Mouse (Mus musculus): ENCODE results near the gene Plin3.
A peak's percentile ranks its signal among the peaks of the same experiment; 100 is the strongest.

Plin3 gene

DNA sequence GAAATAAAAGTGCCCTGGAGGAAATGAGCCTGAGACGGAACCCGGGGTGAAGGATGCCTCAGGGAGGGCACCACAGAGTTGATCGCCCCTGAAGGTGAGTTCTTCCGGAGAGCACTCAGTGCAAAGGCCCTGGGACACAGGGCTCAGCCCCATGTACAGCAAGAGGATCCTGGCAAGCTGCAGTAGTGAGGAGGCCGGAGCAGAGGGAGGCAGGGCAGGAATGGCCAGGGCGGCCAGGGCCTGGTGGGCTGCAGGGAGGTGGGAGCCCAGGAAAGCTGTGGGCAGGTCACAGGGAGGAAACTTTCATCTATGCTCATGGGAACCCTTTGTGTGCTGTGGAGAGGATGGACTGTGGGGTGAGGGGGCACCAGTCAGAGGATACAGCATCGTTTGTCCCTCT lies 19.2 kb downstream of the Plin3 start:
- peak; percentile 92 for DNase-seq

DNA sequence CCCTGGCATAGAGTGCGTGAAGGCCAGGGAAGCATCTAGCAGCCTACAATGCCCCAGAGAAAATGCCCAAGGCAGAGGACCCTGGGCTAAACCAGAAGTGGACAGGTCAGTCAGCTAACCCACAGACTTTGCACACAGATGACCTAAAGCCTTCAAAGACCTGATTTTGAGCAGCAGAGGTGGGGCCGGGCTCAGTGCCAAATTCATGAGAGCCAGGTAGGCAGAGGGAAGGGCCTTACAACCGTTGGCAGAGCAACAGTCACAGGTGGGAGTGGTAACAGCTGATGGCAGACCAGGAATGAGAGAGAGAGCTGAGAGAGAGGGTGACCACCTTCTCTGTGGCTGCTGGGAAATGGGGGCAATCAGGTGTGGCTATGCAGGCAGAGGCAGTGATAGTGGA lies 20.0 kb downstream of the Plin3 start:
- no peak for DNase-seq

DNA sequence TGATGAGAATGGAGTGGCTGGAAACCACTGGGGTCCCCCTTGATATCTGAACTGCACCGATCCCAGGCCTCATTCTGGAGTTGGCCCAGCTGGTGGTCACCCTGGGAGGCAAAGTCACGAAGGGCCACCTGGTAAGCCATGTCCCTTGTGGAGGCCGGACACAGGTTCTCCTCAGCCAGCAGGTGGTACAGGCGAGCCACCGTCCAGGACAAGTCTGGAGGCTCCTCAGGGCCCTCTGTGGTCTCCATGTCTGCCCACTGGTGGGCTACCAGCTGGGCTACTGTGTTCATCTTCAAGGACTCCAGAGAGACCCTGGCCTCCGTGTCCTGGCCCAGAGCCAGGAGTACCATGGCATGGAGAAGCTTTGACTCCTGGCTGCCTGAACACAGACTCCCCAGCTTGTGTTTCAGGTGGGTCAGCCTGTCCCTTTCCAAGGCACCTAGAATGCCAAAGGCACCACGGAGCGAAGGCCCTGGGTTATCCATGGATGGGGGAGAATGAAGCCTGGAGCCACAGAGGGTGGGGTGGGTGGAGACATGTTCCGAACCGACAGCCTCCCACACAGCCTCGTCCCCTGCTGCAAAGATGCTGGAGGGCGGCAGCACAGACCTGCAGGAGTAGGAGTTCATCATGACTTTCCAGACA lies 20.9 kb downstream of the Plin3 start:
- DNase-seq, result peak; percentile 93

DNA sequence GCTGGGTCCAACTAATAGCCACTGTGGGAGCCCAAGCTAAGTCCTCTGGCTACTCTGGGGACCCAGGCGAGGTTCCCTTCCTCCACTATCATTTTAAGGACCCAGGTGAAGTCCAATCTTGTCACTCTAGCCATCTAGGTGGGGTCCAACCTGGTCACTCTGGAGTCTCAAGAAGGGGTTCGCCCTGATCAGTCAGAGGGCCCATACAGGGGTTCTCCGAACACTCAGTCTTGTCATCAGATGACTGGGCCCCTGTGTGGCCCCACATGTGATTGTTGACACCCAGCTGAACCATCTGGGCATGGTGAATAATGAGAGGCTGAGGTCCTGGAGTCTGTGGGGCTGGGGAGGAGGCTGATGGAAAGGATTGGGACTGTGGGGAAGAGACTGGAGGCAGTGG lies 22.9 kb downstream of the Plin3 start:
- peak; percentile 96 for DNase-seq

DNA sequence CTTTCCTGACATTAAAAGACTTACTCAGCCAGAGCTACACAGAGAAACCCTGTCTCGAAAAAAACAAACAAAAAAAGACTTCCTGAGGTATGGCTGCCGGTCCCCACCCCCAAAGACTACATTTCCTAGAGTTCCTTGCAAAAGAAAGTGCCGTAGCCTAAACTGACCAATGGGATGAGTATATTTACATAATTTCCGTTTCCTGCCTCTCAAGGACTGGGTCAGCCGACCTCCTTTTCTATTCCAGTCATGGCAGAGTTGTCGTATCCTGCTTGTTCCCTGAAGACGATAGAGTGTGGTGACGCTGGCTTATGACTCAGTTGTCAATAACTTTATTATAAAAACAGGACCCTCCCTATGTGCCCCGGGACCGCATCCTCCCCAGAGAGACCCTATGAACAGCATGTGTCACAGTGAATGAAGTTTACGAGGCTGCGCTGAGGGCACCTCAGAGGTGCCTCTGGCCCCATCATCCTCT lies 23.5 kb downstream of the Plin3 start:
- peak; percentile 98 for DNase-seq

DNA sequence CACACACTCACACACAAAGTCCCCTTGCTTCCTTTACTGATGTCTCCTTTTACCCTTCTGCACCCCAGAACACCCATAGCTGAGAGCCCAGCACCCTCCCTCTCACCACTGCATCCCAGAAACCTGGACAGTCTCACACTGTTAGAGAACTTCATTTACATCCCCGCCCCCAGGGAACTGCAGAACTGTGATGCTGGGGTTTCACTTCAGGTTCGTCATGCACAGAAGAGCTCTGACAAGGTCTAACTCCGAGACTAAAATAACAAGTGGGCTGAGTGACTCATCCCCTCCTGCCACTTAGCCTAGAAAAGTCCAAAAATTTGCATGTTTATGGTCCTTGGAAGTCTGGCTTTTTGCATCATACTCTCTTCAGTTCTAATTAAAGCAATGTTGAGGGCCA lies 26.4 kb downstream of the Plin3 start:
- peak; percentile 93 for DNase-seq

DNA sequence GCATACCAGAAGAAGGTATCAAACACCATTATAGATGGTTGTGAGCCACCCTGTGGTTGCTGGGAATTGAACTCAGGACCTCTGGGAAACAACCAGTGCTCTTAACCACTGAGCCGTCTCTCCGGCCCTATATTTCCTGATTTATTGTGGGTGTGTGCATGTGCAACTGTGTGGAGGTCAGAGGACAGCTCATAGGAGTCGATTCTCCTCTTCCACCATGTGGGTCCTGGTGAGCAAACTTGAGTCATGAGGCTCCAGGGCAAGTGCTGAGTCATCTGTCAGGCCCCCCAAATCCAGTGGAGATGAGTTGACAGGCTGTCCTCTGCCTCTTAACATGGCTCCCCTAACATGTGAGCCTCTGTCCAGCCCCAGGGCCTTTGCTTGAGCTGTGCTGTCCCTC lies 26.8 kb downstream of the Plin3 start:
- DNase-seq, result peak; percentile 89

DNA sequence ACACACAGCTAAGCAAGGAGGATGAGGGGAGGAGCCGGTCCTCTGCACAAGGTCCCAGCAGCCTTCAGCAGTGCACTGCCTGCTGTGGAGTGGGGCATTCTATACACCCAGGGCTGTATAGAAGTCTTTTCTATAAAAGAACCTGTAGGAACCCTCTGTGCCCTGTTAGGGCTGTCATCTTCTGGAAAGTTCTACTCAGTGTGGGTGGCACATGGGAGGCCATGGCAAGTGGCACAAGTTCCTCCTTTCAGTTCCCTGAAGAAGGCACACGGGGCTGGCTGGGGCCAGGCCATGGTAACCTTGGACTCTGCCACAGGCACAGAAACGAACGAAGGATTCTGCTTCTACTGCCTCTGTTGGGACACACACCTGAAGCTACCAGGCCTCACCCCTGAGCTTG lies 27.7 kb downstream of the Plin3 start:
- peak; percentile 96 for DNase-seq

DNA sequence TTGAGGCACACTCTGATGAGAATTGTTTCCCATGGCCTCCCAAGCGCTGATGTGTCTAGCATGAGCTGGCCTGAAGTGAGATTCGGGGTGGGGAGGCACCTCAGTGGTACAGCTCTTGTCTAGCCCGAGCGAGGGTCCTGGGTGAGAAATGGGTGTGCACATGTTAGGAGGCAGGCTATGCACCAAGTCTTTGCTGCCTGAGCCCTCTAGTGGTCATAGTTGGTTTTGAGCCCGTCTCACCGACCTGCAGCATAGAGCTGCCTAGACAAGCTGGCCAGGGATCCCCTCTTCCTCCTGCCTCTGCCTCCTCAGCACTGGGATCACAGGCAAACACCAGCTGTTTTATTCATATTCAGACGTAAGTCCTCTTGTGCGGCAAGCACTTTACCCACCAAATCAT lies 28.7 kb downstream of the Plin3 start:
- DNase-seq, result peak; percentile 97

DNA sequence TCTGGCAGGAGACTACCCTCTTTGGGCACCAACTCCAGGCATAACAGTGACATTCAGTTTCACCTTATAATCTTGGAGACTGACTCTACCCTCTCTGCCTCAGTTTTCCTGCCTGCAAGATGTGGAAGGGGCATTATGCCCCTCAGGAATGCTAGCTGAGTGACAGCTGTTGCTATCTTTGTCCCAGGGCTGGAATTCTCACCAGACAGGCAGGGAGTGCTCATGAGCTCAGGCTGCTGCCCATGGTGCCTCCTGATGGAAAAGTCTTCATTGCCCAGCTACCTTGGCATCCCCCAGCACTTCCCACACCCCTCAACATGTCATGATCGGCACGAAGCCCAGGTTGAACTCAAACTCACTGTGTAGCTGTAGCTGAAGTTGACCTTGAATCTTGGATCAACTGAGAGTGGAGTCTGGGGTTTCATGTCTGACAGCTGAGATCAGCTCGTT lies 30.0 kb downstream of the Plin3 start:
- DNase-seq, result peak; percentile 97

DNA sequence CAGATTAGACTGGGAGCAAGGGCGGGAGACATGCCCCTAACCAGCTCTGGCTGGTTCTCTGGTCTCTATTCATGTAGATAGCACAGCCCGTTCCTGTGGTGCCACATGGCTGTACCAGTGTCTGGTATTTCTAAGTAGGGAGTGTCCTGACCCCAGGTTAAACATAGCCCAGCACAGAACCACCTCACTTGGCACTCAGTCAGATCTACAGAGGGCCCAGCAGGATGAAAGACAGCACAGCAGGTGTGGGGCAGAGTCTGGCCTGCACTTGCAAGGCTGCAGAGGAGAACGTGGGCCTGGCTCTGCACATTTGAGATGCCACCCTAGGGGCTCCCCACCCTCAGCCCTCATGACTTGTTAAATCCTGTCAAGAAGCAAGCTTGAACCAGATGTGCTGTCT lies 31.5 kb downstream of the Plin3 start:
- peak; percentile 98 for DNase-seq

DNA sequence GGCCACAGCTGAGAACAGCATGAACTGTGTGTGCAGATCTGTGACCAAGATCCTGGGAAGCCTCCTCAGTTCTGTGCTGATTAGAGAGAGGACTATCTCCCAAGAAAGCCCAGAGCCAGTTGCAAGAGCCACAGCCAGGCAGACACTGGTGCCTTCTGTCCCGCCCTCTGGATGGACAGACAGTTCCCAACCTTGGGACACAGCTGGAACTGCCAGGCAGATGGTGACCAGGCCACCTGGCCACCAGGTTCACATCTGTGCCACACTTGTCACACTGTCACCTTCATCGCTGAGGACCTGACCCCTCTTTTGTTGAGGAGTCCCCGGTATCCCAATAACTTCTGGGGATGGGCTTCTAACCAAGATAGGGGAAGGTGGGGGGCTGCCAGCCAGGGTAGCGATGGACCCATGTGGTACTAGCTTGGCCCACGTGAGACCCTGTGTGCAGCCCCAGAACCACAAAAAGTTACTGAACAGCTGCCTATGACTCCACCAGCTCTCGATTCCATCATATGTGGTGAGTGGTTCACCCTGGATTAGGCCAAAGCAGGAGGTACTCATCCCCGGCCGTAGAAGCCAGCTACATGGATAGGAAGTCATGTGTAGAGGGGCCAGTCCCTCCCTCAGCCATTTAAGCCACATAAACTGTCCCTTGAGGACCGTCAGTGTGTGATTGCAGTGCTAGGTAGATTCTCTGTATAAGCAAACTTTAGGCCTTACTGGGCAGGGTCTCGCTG lies 33.2 kb downstream of the Plin3 start:
- peak; percentile 92 for DNase-seq

DNA sequence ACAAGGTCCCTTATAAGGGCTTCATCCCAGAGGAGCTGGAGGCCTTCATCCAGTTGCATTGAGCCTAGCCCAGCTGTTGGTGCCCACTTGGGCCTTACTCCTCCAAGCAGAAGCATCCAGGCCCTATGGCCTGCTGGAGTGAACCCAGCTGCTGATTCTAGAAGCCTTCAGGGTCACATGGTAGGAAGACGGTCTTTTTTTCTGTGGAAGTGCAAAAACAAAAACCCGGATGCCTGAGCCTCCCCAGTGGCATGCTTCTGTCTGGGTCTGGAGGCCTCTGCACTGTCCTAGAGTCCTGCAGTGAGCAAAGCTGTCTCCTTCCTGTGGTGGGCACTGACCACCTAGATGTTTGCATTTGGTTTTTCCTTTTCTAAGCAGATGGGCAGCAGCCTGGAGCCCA lies 33.9 kb downstream of the Plin3 start:
- peak; percentile 78 for DNase-seq

DNA sequence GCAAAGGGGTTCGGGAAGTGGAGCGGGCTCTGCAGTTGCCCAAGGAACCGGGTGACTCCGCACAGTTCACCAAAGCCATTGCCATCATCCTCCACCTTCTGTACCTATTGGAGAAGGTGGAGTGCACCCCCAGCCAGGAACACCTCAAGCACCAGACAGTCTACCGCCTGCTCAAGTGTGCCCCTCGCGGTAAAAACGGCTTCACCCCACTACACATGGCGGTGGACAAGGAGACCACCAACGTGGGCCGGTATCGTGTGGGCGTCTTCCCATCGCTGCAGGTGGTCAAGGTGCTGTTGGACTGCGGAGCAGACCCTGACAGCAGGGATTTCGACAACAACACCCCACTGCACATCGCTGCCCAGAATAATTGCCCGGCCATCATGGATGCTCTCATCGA lies 34.4 kb downstream of the Plin3 start:
- DNase-seq, result peak; percentile 94

DNA sequence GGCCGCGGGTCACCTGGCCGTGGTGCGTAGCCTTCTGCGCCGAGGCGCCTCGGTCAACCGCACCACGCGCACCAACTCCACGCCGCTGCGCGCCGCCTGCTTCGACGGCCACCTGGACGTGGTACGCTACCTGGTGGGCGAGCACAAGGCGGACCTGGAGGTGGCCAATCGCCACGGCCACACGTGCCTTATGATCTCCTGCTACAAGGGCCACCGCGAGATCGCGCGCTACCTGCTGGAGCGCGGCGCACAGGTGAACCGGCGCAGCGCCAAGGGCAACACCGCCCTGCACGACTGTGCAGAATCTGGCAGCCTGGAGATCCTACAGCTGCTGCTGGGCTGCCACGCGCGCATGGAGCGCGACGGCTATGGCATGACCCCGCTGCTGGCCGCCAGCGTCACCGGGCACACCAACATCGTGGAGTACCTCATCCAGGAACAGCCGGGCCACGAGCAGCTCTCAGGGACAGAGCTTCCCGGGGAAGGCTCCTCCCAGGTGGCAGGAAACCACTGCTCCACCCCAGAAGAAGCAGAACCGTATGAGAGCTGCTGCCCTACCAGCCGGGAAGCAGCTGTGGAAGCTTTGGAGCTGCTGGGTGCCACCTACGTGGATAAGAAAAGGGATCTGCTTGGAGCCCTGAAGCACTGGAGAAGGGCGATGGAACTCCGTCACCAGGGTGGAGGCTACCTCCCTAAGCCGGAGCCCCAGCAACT lies 35.3 kb downstream of the Plin3 start:
- DNase-seq, result peak; percentile 95

DNA sequence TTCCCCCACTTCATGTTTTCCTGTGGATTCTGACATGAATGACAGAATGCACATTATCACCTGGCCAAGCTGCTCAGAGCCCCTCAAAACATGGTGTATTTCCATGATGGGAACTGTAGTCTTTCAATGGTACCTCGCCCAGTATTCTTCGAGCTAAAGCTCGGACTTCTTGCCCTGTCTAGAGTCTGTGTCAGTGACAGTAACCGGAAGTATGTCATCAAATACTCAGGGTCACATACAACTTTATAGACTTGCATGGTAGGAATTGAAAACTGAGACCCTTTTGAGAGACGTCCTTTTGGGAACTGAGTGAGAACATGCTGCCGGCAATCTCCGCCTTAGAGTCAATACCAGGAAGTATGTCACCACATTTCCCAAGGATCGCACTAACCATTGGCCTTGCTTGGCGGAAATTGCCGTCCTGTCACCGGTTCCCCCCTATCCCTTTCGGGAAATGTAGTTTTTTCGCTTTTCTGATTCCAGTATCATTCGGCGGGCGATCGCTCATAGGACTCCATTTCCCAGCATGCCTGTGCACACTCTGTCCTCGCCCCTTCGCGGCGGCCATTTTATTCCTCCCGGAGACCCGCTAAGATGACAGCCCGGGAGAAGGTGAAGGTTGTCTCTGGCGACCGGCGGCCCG lies 36.3 kb downstream of the Plin3 start, which contains the start of gene Fem1a:
Gene Fem1a (plus strand): TSS at position 572 of the 643 bp plus-strand sequence.
- peak; percentile 100 for DNase-seq

DNA sequence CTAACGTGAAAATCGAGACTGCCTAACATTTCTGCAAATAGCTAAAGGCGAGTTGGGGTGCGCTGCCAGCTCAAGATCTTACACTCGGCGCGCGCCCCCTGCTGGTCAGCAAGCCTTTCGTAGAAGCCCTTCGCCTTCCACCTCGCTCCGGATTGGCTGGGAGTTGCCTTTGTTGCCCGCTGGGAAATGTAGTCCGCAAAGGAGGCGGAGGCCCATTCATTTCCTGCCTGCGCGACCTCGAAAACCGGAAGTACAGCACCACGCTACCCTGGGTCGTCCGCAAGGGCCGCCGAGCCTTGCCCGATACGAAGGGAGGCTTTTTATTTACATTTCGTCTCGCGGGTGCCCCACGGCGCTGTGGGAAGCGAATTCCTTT lies 36.8 kb downstream of the Plin3 start:
- peak; percentile 100 for DNase-seq

DNA sequence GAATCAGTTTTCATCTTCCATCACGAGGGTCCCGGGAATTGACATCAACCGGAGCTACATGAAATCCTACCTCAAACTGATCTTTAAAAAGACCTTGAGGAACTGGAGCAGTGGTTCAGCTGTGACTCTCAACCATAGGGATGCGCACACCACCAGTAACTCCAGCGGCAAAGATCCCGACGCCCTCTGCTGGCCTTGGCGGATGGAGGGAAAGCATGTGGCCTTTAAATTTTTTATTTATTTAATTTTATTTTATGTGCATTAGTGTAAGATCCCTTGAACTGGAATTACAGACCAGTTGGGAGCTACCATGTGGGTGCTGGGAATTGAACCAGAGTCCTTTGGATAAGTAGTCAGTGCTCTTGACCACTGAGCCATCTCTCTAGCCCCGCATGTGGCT lies 37.2 kb downstream of the Plin3 start:
- DNase-seq, result peak; percentile 96

DNA sequence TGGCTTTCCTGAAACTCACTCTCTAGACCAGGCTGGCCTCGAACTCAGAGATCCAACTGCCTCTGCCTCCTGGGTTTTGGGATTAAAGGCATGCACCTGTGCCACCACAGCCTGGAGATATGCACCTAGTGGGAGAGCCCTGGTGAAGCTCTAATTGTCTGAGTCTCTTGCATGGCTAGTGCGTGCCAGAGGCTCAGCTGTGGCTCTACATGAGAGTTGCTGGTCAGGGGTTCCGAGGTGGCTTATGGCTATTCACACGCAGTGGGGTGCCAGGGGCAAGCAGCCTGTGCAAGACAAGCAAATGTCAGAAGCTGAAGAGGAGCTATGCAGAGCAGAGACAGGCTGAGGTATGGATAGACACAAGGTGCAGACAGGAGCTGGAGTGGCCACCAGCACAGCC lies 38.0 kb downstream of the Plin3 start:
- DNase-seq, result peak; percentile 93

DNA sequence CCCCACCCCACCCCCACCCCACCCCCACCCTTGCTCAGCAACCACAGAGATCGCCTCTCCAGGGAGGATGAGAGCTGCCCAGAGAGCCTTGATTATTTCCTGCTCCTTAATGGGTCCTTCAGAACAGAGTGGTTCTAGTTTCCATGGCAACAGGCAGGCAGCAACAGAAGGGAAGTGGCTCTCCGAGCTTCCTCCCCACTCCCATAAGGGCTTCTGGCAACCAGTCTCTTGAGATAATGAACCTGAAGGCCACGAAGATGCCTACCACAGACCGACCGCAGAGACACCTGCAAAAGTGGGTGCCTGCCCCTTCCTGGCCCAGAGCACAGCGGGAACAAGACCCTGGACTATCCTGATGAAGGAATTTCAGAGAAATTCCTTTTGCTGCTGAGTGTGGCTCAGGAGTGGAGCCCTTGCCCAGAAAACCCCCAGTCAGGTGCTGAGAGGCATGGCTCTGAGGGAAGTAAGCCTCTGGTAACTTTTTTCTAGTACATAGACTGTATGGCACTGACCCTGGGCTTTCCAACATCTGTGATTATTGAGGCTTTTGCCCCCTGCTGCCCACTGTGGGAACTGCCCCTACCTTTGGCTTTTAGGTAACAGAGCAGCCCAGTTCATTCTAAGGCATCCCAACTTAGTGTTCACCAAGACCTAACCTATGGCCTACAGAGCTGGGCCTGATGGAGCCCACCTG lies 41.4 kb downstream of the Plin3 start:
- DNase-seq, result peak; percentile 94

DNA sequence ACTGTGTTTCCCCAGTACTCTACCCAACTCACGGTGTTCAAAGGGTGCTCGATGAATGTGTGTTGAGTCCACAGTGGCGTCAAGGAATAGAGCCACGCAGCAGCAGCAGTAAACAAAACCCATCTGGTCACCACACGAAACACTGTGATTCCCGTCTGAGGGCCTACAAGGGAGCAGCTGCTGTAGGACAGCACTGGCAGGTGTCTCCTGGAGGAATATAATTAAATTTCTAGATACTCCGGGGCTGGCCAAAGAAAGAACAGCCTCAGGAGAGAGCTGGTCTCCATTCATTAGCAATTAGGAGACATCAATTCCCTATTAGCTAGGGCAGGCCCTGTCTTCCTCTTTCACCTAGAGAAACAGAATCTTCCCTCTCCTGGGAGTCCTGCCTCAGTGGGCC lies 47.1 kb downstream of the Plin3 start:
- no peak for DNase-seq

DNA sequence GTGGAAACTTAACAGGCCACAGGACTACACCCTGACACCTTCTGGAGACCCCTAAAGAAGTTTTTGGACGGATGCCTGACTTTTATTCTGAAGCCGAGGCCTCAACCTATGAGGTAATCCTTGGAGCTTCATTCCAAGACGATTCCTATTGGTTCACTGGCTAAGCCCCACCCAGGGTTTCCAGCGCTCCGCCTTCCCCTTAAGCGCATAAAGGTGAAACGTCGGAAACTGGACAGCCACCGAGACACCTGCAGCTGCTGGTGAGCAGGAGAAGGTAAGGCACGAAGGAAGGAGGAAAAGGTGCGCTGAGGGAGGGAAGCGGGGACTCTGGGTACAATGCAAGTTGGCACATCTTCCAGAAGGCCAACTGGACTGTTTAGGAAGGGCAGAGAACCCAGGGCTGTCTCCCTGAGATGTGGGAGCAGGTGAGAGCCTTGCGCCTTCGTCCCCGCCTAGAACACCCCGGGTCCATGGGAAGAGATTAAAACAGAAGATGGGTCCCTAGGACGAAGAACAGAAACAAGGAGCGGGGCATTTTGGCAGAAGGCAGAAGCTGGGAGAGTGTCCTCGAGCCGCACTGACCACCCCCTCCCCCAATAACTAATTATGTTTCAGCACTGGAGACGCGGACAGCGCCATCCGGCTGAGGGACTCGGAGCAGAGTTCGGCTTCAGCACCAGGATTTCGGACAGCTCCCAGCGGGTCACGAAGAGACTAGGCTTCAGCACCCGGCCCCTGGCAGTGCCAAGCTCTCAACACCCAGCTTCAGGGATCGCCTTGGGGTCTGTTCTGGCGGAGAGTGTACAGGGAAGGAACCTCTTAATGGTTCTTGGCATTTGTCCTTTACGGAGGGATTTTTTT lies 50.9 kb downstream of the Plin3 start:
- DNase-seq, result peak; percentile 97

Measured in heart, adult 11 months (tissue).